Mouse (Mus musculus) G1E (cell line): ENCODE results near the gene Pan3. TPM values are rescaled to one million over a fixed set of nuclear protein-coding genes. Genes with fewer than 3 reads are reported as not detected.

Experiments used
- ATAC-seq: 2 replicates; pipeline ENCODE4 v1.8.0; 2016; ENCODE audit warnings: mild to moderate bottlenecking; ENCODE audit not compliant: insufficient number of reproducible peaks, poor library complexity, low FRiP score, severe bottlenecking; ENCODE audit errors: extremely low read depth
- DNase-seq: peaks from one replicate; pipeline ENCODE4 v3.0.0; 2012; ENCODE audit warnings: low spot score
- H3K27me3 ChIP-seq: 2 replicates; pipeline ENCODE4 v1.6.1; 2012; ENCODE audit warnings: mild to moderate bottlenecking, low read length, inconsistent platforms; ENCODE audit not compliant: insufficient read depth
- H3K36me3 ChIP-seq: replicated peaks from 2 replicates; pipeline ENCODE3; 2012; ENCODE audit warnings: mild to moderate bottlenecking, inconsistent platforms
- H3K4me1 ChIP-seq: 2 replicates; pipeline ENCODE4 v1.6.1; 2012; ENCODE audit warnings: low read depth, low read length, inconsistent platforms, mixed read lengths; ENCODE audit not compliant: insufficient read depth
- H3K4me3 ChIP-seq: 2 replicates; pipeline ENCODE4 v1.5.1; 2012; ENCODE audit warnings: low read depth, mild to moderate bottlenecking, inconsistent platforms, low read length, moderate library complexity, mixed read lengths
- H3K9me3 ChIP-seq: replicated peaks from 2 replicates; pipeline ENCODE4 v1.6.1; 2012; ENCODE audit warnings: inconsistent platforms
- CTCF ChIP-seq: IDR thresholded peaks from 2 replicates; pipeline ENCODE4 v1.5.1; 2012; ENCODE audit warnings: low read depth, low read length, inconsistent platforms, mixed read lengths
- GATA1 ChIP-seq: IDR thresholded peaks from 2 replicates; pipeline ENCODE4 v1.6.1; 2012; ENCODE audit warnings: borderline replicate concordance, low read length, inconsistent platforms, mixed read lengths
- GATA2 ChIP-seq: IDR thresholded peaks from 2 replicates; pipeline ENCODE4 v1.6.1; 2012; ENCODE audit warnings: low read depth, low read length, inconsistent platforms, borderline replicate concordance
- POLR2AphosphoS5 ChIP-seq: IDR thresholded peaks from 2 replicates; pipeline ENCODE4 v1.6.1; 2012; ENCODE audit warnings: low read depth, low read length, inconsistent platforms; ENCODE audit not compliant: insufficient replicate concordance
- TAL1 ChIP-seq: conservative IDR thresholded peaks from 2 replicates; pipeline ENCODE4 v1.6.1; 2012; ENCODE audit warnings: low read depth, low read length, inconsistent platforms, mixed read lengths
- polyA plus RNA-seq: library from polyadenylated mRNA; stranded (reverse); fragments of >175 nt; gene quantifications from 2 replicates; pipeline ENCODE4 v1.2.3, GENCODE M21; 2012
- total RNA-seq, 2 experiments: library from RNA; stranded (forward) in 1 of 2; stranded (reverse) in 1 of 2; fragments of 200-1000 nt in 1 of 2; fragments of >200 nt in 1 of 2; fragmentation: Nextera tagmentation in 1 of 2; gene quantifications; 2 replicates each; pipeline ENCODE4 v1.2.3; 2014 to 2017

Gene Pan3
- total and polyA plus RNA-seq, 3 experiments: 32.3 to 618 (median 200) TPM

- DNase-seq (no peak), ATAC-seq (no peak)
- Histone ChIP-seq H3K4me3 (no peak overlapping the region), H3K27me3 (no peaks in the 10 kb centered on the region), H3K4me1 (peaks cover 8% of the 10 kb centered on the region; the same call in 1 of the 2 replicates), H3K36me3 (peaks cover 79% of the 10 kb centered on the region), H3K9me3 (no peaks in the 10 kb centered on the region)
- TF ChIP-seq GATA2 (no peak), TAL1 (no peak), GATA1 (no peak), CTCF (no peak), POLR2AphosphoS5 (no peak)
Observed at GRCm38 (mm10) chr5:147527788-147528187, 97.8 kb downstream of the Pan3 start.

GRCm38 (mm10) chr5:147532031-147532430, 102.1 kb downstream of the Pan3 start:
- TF ChIP-seq GATA1 (no peak), TAL1 (no peak), GATA2 (no peak), CTCF (no peak), POLR2AphosphoS5 (no peak)
- Histone ChIP-seq H3K36me3 (peaks cover 82% of the 10 kb centered on the region), H3K4me1 (peaks cover 4% of the 10 kb centered on the region; the same call in 1 of the 2 replicates), H3K9me3 (no peaks in the 10 kb centered on the region), H3K4me3 (no peak overlapping the region), H3K27me3 (no peaks in the 10 kb centered on the region)
- no peak for ATAC-seq
- DNase-seq: no peak

GRCm38 (mm10) chr5:147539409-147539808, 109.4 kb downstream of the Pan3 start:
- DNase-seq (no peak), ATAC-seq (no peak)
- H3K27me3 ChIP-seq: no peaks in the 10 kb centered on the region
- H3K36me3 ChIP-seq: peaks cover 92% of the 10 kb centered on the region
- no peak for TF ChIP-seq GATA2
- TF ChIP-seq TAL1: no peak
- no peak for TF ChIP-seq POLR2AphosphoS5
- no peak for TF ChIP-seq GATA1
- TF ChIP-seq CTCF: no peak
- H3K9me3 ChIP-seq: no peaks in the 10 kb centered on the region
- H3K4me1 ChIP-seq: peaks cover 14% of the 10 kb centered on the region; the same call in 1 of the 2 replicates
- H3K4me3 ChIP-seq: no peak overlapping the region

GRCm38 (mm10) chr5:147539815-147540214, 109.9 kb downstream of the Pan3 start:
- peaks cover 14% of the 10 kb centered on the region; the same call in 1 of the 2 replicates for H3K4me1 ChIP-seq
- H3K9me3 ChIP-seq: no peaks in the 10 kb centered on the region
- ATAC-seq: no peak
- H3K36me3 ChIP-seq: peaks cover 90% of the 10 kb centered on the region
- H3K27me3 ChIP-seq: no peaks in the 10 kb centered on the region
- H3K4me3 ChIP-seq: no peak overlapping the region
- DNase-seq: no peak
- no peak for TF ChIP-seq TAL1
- TF ChIP-seq GATA1: no peak
- TF ChIP-seq GATA2: no peak
- TF ChIP-seq CTCF: no peak
- no peak for TF ChIP-seq POLR2AphosphoS5

GRCm38 (mm10) chr5:147542291-147542690, 112.3 kb downstream of the Pan3 start:
- Histone ChIP-seq H3K9me3 (no peaks in the 10 kb centered on the region), H3K27me3 (no peaks in the 10 kb centered on the region), H3K4me1 (peaks cover 14% of the 10 kb centered on the region; the same call in 1 of the 2 replicates), H3K4me3 (no peak overlapping the region), H3K36me3 (peaks cover 92% of the 10 kb centered on the region)
- no peak for ATAC-seq
- no peak for TF ChIP-seq GATA1
- TF ChIP-seq TAL1: no peak
- no peak for DNase-seq

GRCm38 (mm10) chr5:147545731-147546241, 115.8 kb downstream of the Pan3 start:
- no peak for ATAC-seq
- DNase-seq: no peak
- H3K4me3 ChIP-seq: no peak overlapping the region
- peaks cover 91% of the 10 kb centered on the region for H3K36me3 ChIP-seq
- TF ChIP-seq TAL1 (no peak), POLR2AphosphoS5 (no peak), GATA1 (no peak), CTCF (no peak), GATA2 (no peak)
- H3K4me1 ChIP-seq: peaks cover 1% of the 10 kb centered on the region; the same call in 1 of the 2 replicates
- H3K27me3 ChIP-seq: no peaks in the 10 kb centered on the region
- H3K9me3 ChIP-seq: no peaks in the 10 kb centered on the region
